Mouse (Mus musculus) forebrain, embryonic 14.5 days (tissue): ENCODE measurements around the gene Sec24d. TPM values are rescaled to one million over a fixed set of nuclear protein-coding genes. Genes with fewer than 3 reads are reported as not detected.
A peak's percentile ranks its signal among the peaks of the same experiment; 100 is the strongest.

Source experiments
- ATAC-seq: fragments of 200-750 bp; cut with Nextera tagmentation; 2 replicates; pipeline ENCODE4 v1.8.0; 2017; ENCODE audit warnings: mild to moderate bottlenecking, moderate library complexity
- DNase-seq: peaks from one replicate; pipeline ENCODE4 v3.0.0-alpha.2; 2015; ENCODE audit warnings: low spot score
- H3K27ac ChIP-seq: fragments of 300-500 bp; sonication (generic); 2 replicates; pipeline ENCODE4 v1.5.1; 2014; ENCODE audit warnings: low read depth, mild to moderate bottlenecking, control low read depth, low read length, moderate library complexity
- H3K27me3 ChIP-seq: fragments of 300-500 bp; sonication (generic); replicated peaks from 2 replicates; pipeline ENCODE4 v1.6.1; 2014; ENCODE audit warnings: low read length, control low read depth, mixed read lengths; ENCODE audit not compliant: control insufficient read depth, insufficient read depth
- H3K36me3 ChIP-seq: fragments of 300-500 bp; sonication (generic); 2 replicates; pipeline ENCODE4 v1.6.1; 2014; ENCODE audit warnings: low read length, control low read depth; ENCODE audit not compliant: control insufficient read depth, insufficient read depth
- H3K4me1 ChIP-seq: fragments of 300-500 bp; sonication (generic); 2 replicates; pipeline ENCODE4 v1.6.1; 2014; ENCODE audit warnings: antibody characterized with exemption, low read length, control low read depth; ENCODE audit not compliant: control insufficient read depth, insufficient read depth
- H3K4me2 ChIP-seq: fragments of 300-500 bp; sonication (generic); 2 replicates; pipeline ENCODE4 v1.6.1; 2014; ENCODE audit warnings: mild to moderate bottlenecking, control low read depth, low read length
- H3K4me3 ChIP-seq: fragments of 300-500 bp; sonication (generic); 2 replicates; pipeline ENCODE4 v1.5.1; 2014; ENCODE audit warnings: low read depth, low read length, control low read depth
- H3K9ac ChIP-seq: fragments of 300-500 bp; sonication (generic); 2 replicates; pipeline ENCODE4 v1.6.1; 2014; ENCODE audit warnings: mild to moderate bottlenecking, low read length, control low read depth, moderate library complexity
- H3K9me3 ChIP-seq: fragments of 300-500 bp; sonication (generic); replicated peaks from 2 replicates; pipeline ENCODE4 v1.6.1; 2016; ENCODE audit warnings: low read length, control low read depth, mixed read lengths; ENCODE audit not compliant: control insufficient read depth
- WGBS: fragments of 180-500 bp; shearing (Covaris S2); extraction: QIAGEN DNeasy Blood & Tissue Kit; methylation state at CpG from one replicate; pipeline ENCODE4 v1.1.7; 2014; 5-methylcytosine and 5-hydroxymethylcytosine counted together
- polyA plus RNA-seq: library from polyadenylated mRNA; unstranded; fragments of >200 nt; fragmentation: Nextera tagmentation; extraction: Ambion mirVana; gene quantifications from 2 replicates; pipeline ENCODE4 v1.2.1, GENCODE M21; 2014

The Sec24d gene
- polyA plus RNA-seq, 1 experiment from 2014 or later, result 16.8 TPM

DNA sequence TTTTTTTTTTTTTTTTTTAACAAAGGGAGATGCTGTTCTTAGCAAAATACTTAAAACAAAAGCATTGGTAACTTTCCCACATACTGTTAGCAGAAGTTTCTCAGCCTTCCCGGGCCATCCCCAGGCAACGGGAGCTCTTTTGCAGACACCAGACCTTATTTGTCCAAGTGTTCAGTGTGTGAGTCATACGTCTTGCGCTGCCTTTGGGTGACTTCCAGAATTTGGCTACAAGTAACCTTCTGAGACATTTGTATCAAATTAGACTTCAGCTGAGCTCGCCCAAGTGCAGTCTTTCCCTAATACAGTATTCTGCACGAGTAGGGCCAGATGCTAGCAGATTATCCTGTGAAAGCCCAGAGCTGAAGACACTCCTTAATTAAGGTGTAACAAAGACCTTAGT, 62.0 kb downstream of the Sec24d start:
- Histone ChIP-seq H3K27me3 (no peaks in the 10 kb centered on the region), H3K27ac (no peak overlapping the region), H3K4me2 (no peak overlapping the region), H3K4me1 (no peaks in the 10 kb centered on the region), H3K4me3 (no peak overlapping the region), H3K9me3 (no peaks in the 10 kb centered on the region), H3K36me3 (no peaks in the 10 kb centered on the region), H3K9ac (no peak overlapping the region)
- DNase-seq, result peak; percentile 56
- ATAC-seq, result 0 out of 2 replicates have a peak, but pooled peaks have one; percentile 20
- WGBS, result 38% methylated on average over 6 of the region's 6 CpGs

DNA sequence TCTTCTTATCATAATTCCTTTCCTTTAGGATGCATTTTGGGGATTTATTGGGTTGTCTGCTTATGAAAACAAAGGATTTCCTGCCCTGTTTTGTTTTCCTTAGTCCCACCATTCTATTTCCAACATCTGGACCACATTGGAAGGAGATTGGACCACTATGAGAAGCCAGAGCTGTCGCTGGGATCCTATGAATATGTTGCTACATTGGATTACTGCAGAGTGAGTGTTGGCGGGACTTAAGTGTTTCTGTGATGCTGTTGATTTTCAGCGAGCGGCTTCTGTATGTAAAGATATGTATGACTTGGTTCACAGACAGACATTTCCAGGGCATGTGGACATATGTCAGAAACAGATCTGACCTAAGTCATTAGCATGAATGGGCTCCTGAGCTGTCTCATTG, 63.0 kb downstream of the Sec24d start:
- Histone ChIP-seq H3K36me3 (no peaks in the 10 kb centered on the region), H3K27ac (no peak overlapping the region), H3K4me3 (no peak overlapping the region), H3K4me2 (no peak overlapping the region), H3K4me1 (no peaks in the 10 kb centered on the region), H3K9me3 (no peaks in the 10 kb centered on the region), H3K9ac (no peak overlapping the region), H3K27me3 (no peaks in the 10 kb centered on the region)
- WGBS, result 89% methylated on average over 4 of the region's 4 CpGs
- DNase-seq, result no peak
- no peak for ATAC-seq

DNA sequence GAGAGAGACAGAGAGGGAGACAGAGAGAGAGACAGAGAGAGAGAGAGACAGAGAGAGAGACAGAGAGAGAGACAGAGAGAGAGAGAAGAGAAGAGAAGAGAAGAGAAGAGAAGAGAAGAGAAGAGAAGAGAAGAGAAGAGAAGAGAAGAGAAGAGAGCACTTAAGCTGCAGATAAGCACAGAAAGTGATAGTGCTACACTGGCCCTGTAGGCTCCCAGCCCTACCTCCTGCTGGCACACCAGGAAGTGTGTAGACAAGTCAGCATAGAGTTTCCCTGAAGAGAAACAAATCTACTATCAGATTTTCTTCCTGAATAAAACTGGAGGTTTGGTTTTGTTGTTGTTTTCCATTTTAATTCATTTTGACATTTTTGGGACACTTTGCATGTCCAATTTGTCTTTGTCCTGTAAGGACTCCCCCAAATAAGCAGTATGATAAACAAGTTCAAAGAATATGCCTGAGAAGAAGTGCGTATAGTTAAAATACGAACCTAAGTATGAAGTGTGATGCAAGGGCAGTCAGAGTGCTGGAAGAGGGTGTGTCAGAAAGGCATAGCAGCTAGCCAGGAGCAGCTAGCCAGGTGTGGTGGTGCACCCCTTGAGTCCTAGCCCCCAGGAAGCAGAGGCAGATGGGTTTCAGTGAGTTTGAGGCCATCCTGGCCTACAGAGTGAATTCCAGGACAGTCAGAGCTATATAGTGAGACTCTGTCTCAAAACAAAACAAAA, 65.2 kb downstream of the Sec24d start:
- no peaks in the 10 kb centered on the region for H3K36me3 ChIP-seq
- H3K9me3 ChIP-seq, result no peaks in the 10 kb centered on the region
- no peaks in the 10 kb centered on the region for H3K27me3 ChIP-seq
- H3K4me2 ChIP-seq, result no peak overlapping the region
- H3K4me1 ChIP-seq, result 0 out of 2 replicates have a peak, but pooled peaks cover 2% of the 10 kb centered on the region
- H3K9ac ChIP-seq, result no peak overlapping the region
- DNase-seq, result no peak
- 87% methylated on average over 2 of the region's 2 CpGs for WGBS
- no peak overlapping the region for H3K27ac ChIP-seq
- no peak for ATAC-seq
- H3K4me3 ChIP-seq, result no peak overlapping the region

DNA sequence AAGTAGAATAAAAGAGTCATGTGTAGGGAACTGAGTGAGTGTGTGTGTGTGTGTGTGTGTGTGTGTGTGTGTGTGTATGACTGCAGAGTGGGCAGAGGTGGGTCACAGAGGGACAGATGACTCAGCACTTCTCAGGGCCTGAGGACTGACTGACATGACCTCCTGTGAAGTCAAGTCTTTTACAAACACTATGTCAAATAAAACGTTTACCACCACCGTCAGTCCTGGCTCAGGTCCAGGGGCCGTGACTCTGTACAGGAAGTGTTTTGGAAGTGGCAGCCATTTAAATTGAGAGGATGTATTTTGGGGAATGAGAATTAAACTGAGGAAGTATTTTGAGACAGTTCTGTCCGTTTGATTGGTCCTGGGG, 65.8 kb downstream of the Sec24d start:
- H3K27me3 ChIP-seq, result no peaks in the 10 kb centered on the region
- no peaks in the 10 kb centered on the region for H3K9me3 ChIP-seq
- DNase-seq (no peak), ATAC-seq (no peak)
- H3K9ac ChIP-seq, result no peak overlapping the region
- no peak overlapping the region for H3K4me2 ChIP-seq
- H3K36me3 ChIP-seq, result no peaks in the 10 kb centered on the region
- 59% methylated on average over 4 of the region's 4 CpGs for WGBS
- H3K4me3 ChIP-seq, result no peak overlapping the region
- H3K27ac ChIP-seq, result no peak overlapping the region
- 0 out of 2 replicates have a peak, but pooled peaks cover 2% of the 10 kb centered on the region for H3K4me1 ChIP-seq

DNA sequence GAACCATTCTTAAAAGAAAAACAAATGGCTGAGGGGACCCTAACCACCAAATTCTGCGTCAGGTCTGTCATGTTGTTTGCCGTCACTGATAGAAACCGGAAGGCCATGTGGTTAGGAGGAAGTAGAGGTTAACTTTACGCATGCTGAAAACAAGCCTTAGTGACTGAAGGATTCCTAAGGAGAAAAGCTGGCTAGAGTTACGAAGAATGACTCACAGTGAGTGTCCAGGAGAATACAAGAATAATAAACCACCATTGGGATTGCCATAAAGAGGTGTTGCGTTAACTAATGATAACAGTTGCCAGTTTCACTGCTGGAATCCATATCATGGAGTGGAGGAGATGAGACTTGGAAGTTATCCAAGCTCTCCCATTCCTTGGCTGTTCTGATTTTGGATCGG, 67.7 kb downstream of the Sec24d start:
- no peak for ATAC-seq
- peak; percentile 30 for DNase-seq
- WGBS, result 86% methylated on average over 7 of the region's 7 CpGs

DNA sequence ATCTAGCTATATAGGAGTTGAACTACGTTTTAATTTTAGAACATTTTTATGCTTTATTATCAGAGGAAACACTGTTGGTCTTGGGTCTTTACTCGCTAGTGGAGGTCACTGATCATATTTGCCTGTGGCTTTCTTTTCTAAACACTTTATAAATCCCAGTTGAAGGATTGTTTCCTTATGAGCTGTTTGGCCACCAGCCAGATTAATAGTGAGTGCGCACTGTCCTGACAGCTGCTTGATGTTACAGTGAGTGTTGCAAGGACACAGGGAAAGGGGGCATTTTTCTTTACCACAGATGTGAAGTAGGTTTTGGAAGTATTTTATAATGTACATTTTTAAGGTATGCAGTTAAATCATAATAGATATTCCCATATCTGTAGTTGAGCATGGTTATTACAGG, 68.2 kb downstream of the Sec24d start:
- Histone ChIP-seq H3K4me3 (no peak overlapping the region), H3K36me3 (no peaks in the 10 kb centered on the region), H3K9me3 (no peaks in the 10 kb centered on the region), H3K9ac (no peak overlapping the region), H3K27ac (no peak overlapping the region), H3K27me3 (no peaks in the 10 kb centered on the region), H3K4me2 (no peak overlapping the region), H3K4me1 (0 out of 2 replicates have a peak, but pooled peaks cover 2% of the 10 kb centered on the region)
- WGBS, result 80% methylated on average over 3 of the region's 3 CpGs
- no peak for ATAC-seq
- DNase-seq, result peak; percentile 35

More for the DNA sequence above, 67.7 kb downstream of the Sec24d start:
- H3K9me3 ChIP-seq, result no peaks in the 10 kb centered on the region
- no peak overlapping the region for H3K4me3 ChIP-seq
- 0 out of 2 replicates have a peak, but pooled peaks cover 2% of the 10 kb centered on the region for H3K4me1 ChIP-seq
- no peaks in the 10 kb centered on the region for H3K27me3 ChIP-seq
- H3K27ac ChIP-seq, result no peak overlapping the region
- H3K4me2 ChIP-seq, result no peak overlapping the region
- no peaks in the 10 kb centered on the region for H3K36me3 ChIP-seq
- H3K9ac ChIP-seq, result no peak overlapping the region

DNA sequence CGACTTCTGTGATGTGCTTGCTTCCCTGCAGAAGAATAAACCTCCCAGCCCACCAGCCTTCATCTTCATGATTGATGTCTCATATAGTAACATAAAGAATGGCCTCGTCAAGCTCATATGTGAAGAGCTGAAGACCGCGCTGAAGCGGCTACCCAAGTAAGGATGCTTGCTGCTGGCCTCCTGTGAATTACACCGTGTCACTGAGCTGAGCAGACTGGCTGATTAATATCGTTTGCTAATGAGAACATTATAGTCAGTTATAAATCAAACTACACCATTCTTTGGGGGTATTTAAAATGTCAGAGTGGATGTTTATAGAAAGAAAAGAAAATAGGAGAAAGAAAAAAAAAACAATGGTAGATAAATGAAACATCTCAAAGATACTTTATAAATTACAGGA, 69.2 kb downstream of the Sec24d start:
- no peak for DNase-seq
- WGBS, result 72% methylated on average over 7 of the region's 7 CpGs

DNA sequence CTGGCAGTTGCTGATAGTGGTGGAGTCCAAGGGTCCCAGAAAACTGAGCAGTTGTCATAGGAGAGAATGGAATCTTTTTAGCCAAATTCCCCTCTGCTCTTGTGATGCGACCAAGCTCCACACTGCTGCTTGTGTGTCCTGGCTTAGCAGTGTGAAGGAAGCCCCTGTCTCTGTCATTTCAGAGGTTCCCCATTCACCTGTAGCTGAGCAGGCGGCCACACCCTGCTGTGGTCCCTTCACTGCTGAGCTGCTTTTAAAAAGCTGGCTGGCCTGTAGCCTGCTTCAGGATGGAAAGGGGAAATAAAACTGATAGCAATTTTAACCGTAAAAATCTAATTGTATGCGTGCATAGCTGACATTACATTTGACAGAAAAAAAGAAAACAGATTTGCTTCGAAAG, 69.7 kb downstream of the Sec24d start:
- WGBS, result 86% methylated on average over 5 of the region's 5 CpGs
- no peak for DNase-seq

More for the DNA sequence above, 69.2 kb downstream of the Sec24d start:
- no peaks in the 10 kb centered on the region for H3K36me3 ChIP-seq
- no peaks in the 10 kb centered on the region for H3K9me3 ChIP-seq
- no peak overlapping the region for H3K27ac ChIP-seq
- 0 out of 2 replicates have a peak, but pooled peaks cover 2% of the 10 kb centered on the region for H3K4me1 ChIP-seq
- no peak for ATAC-seq
- H3K4me2 ChIP-seq, result no peak overlapping the region
- H3K27me3 ChIP-seq, result no peaks in the 10 kb centered on the region
- H3K4me3 ChIP-seq, result no peak overlapping the region
- H3K9ac ChIP-seq, result no peak overlapping the region

DNA sequence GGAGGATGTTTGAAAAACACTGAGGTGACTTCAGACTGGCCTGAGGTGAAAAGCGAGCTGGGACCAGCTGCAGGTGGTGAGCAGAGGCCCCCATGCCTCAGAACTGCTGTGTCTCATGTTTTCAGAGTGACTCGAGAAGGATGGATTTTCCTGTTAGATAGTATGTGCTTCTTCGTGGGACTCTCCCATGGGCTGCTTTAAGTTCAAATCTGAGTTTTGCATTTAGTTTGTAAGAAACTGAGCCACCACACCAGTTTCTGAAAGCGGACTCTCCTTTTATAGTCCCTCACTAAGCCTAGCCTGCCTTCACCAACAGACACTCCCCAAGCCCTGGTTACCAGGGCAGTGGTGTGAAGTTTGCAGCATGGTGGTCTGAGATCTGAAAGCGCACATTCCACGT, 70.6 kb downstream of the Sec24d start:
- Histone ChIP-seq H3K4me1 (0 out of 2 replicates have a peak, but pooled peaks cover 2% of the 10 kb centered on the region), H3K4me3 (no peak overlapping the region), H3K27ac (no peak overlapping the region), H3K27me3 (no peaks in the 10 kb centered on the region), H3K9me3 (no peaks in the 10 kb centered on the region), H3K4me2 (no peak overlapping the region), H3K36me3 (no peaks in the 10 kb centered on the region), H3K9ac (no peak overlapping the region)
- DNase-seq, result no peak
- whole genome bisulfite sequencing, result 85% methylated on average over 6 of the region's 6 CpGs
- no peak for ATAC-seq

More for the DNA sequence above, 69.7 kb downstream of the Sec24d start:
- H3K27ac ChIP-seq, result no peak overlapping the region
- H3K27me3 ChIP-seq, result no peaks in the 10 kb centered on the region
- no peak overlapping the region for H3K4me2 ChIP-seq
- no peak overlapping the region for H3K4me3 ChIP-seq
- H3K4me1 ChIP-seq, result 0 out of 2 replicates have a peak, but pooled peaks cover 2% of the 10 kb centered on the region
- ATAC-seq, result no peak
- H3K9ac ChIP-seq, result no peak overlapping the region
- H3K36me3 ChIP-seq, result no peaks in the 10 kb centered on the region
- H3K9me3 ChIP-seq, result no peaks in the 10 kb centered on the region
